Mouse (Mus musculus): ENCODE data around the gene Slc38a8.

GRCm38 (mm10) chr8:119447781-119448170, 53.7 kb downstream of the Slc38a8 start:
- TF ChIP-seq CTCF (IDR thresholded peaks at IDR 0.05) = no peak
- TF ChIP-seq EP300 (IDR thresholded peaks at IDR 0.05) = no peak
